Mouse (Mus musculus): ENCODE measurements at regions not wholly inside any gene's neighbourhood (a gene's known extent, or its start where the extent isn't known, plus 50 kb on each side); places are given as distances from the start of the nearest gene placed in this dataset.

DNA sequence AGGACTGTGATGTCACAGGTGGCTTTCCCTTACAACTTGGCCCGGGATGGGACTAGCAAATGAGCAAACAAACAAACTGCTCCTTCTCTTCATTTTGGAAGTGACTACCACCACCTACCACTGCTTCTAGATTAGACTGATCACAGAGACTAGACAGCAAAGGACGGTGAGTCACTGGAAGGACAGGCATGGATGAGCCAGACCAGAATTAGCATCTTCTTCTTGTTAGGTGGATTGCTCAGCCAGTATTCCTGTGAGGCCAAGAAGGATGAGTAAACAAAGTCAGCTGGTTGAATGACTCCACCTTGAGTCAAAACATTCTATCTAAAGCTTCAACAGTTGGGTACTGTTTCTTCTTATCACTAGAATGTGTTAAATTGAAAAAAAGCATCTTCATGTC is 385.1 kb upstream of the Mon1b start:
- TF ChIP-seq CTCF (IDR thresholded peaks at IDR 0.05) = no peak
- TF ChIP-seq EP300 (IDR thresholded peaks at IDR 0.05) = no peak

Data from lung, postnatal 0 days (tissue).